Mouse (Mus musculus): ENCODE data around the gene Sox5. TPM values are rescaled to one million over a fixed set of nuclear protein-coding genes. Genes with fewer than 3 reads are reported as not detected.

Gene Sox5
- polyA plus RNA-seq, 1 experiment from 2014 or later, result 3.3 TPM

- Histone ChIP-seq H3K9ac (ENCODE audit: low read depth, low read length) (no peak overlapping the region), H3K27me3 (replicated peaks; ENCODE audit: control insufficient read depth, insufficient read depth, low read length) (no peaks in the 10 kb centered on the region), H3K27ac (ENCODE audit: low read depth, low read length) (no peak overlapping the region), H3K4me3 (ENCODE audit: low read depth, low read length) (no peak overlapping the region), H3K9me3 (ENCODE audit: control insufficient read depth) (no peaks in the 10 kb centered on the region), H3K4me2 (replicated peaks; ENCODE audit: low read depth) (no peak overlapping the region), H3K4me1 (replicated peaks; ENCODE audit: control insufficient read depth, insufficient read depth, low read length) (no peaks in the 10 kb centered on the region), H3K36me3 (ENCODE audit: control insufficient read depth, insufficient read depth) (no peaks in the 10 kb centered on the region; the same call in 1 of the 2 replicates)
- WGBS, result 97% methylated on average over 13 of the region's 13 CpGs
- ATAC-seq, result no peak
- no peak for TF ChIP-seq CTCF (IDR thresholded peaks at IDR 0.05; ENCODE audit: low read depth)
These were observed 60.9 kb downstream of the Sox5 start for GRCm38 (mm10) chr6:144720846-144721245.

GRCm38 (mm10) chr6:144716376-144716775 is 65.4 kb downstream of the Sox5 start:
- no peak overlapping the region for H3K4me2 ChIP-seq (replicated peaks; ENCODE audit: low read depth)
- H3K9me3 ChIP-seq (ENCODE audit: control insufficient read depth), result no peaks in the 10 kb centered on the region
- 48% methylated on average over 1 of the region's 1 CpGs for WGBS
- TF ChIP-seq CTCF (IDR thresholded peaks at IDR 0.05; ENCODE audit: low read depth), result no peak
- no peak overlapping the region for H3K27ac ChIP-seq (ENCODE audit: low read depth, low read length)
- H3K9ac ChIP-seq (ENCODE audit: low read depth, low read length), result no peak overlapping the region
- no peaks in the 10 kb centered on the region for H3K4me1 ChIP-seq (replicated peaks; ENCODE audit: control insufficient read depth, insufficient read depth, low read length)
- no peaks in the 10 kb centered on the region for H3K36me3 ChIP-seq (ENCODE audit: control insufficient read depth, insufficient read depth)
- no peaks in the 10 kb centered on the region for H3K27me3 ChIP-seq (replicated peaks; ENCODE audit: control insufficient read depth, insufficient read depth, low read length)
- no peak for ATAC-seq
- no peak overlapping the region for H3K4me3 ChIP-seq (ENCODE audit: low read depth, low read length)

- ATAC-seq, result no peak
- H3K9me3 ChIP-seq (ENCODE audit: control insufficient read depth), result no peaks in the 10 kb centered on the region
- no peak for TF ChIP-seq CTCF (IDR thresholded peaks at IDR 0.05; ENCODE audit: low read depth)
- WGBS, result 55% methylated on average over 9 of the region's 9 CpGs
- no peak overlapping the region for H3K4me3 ChIP-seq (ENCODE audit: low read depth, low read length)
- H3K27ac ChIP-seq (ENCODE audit: low read depth, low read length), result no peak overlapping the region
- no peaks in the 10 kb centered on the region for H3K4me1 ChIP-seq (replicated peaks; ENCODE audit: control insufficient read depth, insufficient read depth, low read length)
- H3K27me3 ChIP-seq (replicated peaks; ENCODE audit: control insufficient read depth, insufficient read depth, low read length), result no peaks in the 10 kb centered on the region
- no peaks in the 10 kb centered on the region for H3K36me3 ChIP-seq (ENCODE audit: control insufficient read depth, insufficient read depth)
- H3K4me2 ChIP-seq (replicated peaks; ENCODE audit: low read depth), result peak overlapping the region; percentile 21
- no peak overlapping the region for H3K9ac ChIP-seq (ENCODE audit: low read depth, low read length)
These were observed 69.9 kb downstream of the Sox5 start for GRCm38 (mm10) chr6:144711841-144712240.

DNA sequence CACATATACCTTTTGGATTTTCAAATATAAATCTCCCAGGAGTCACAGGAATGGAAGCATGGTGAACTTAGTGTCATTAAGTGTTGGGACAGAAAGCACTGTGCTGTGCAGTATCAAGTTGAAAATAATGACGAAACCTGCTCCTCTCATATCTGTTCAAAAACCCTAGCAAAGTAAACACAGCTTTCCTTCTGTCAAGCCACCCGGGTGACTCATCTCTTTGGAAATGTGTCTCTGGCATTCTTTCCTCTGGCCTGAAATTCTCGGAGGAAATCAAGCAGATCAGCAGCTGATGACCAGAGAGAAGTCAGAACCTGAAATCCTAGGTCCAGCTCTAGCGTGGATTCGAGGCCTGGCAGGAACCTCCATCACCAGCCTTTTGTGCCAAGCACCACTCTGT is 71.0 kb downstream of the Sox5 start:
- no peak overlapping the region for H3K4me3 ChIP-seq (ENCODE audit: low read depth, low read length)
- no peaks in the 10 kb centered on the region for H3K4me1 ChIP-seq (replicated peaks; ENCODE audit: control insufficient read depth, insufficient read depth, low read length)
- no peak overlapping the region for H3K4me2 ChIP-seq (replicated peaks; ENCODE audit: low read depth)
- no peaks in the 10 kb centered on the region for H3K9me3 ChIP-seq (ENCODE audit: control insufficient read depth)
- ATAC-seq, result no peak
- no peak for TF ChIP-seq CTCF (IDR thresholded peaks at IDR 0.05; ENCODE audit: low read depth)
- 22% methylated on average over 5 of the region's 5 CpGs for WGBS
- no peak overlapping the region for H3K9ac ChIP-seq (ENCODE audit: low read depth, low read length)
- H3K36me3 ChIP-seq (ENCODE audit: control insufficient read depth, insufficient read depth), result no peaks in the 10 kb centered on the region
- H3K27me3 ChIP-seq (replicated peaks; ENCODE audit: control insufficient read depth, insufficient read depth, low read length), result no peaks in the 10 kb centered on the region
- no peak overlapping the region; the same call in 1 of the 2 replicates for H3K27ac ChIP-seq (ENCODE audit: low read depth, low read length)

GRCm38 (mm10) chr6:144709614-144710180 is 72.1 kb downstream of the Sox5 start:
- Histone ChIP-seq H3K4me2 (replicated peaks; ENCODE audit: low read depth) (no peak overlapping the region), H3K27ac (ENCODE audit: low read depth, low read length) (no peak overlapping the region), H3K9me3 (ENCODE audit: control insufficient read depth) (no peaks in the 10 kb centered on the region), H3K9ac (ENCODE audit: low read depth, low read length) (no peak overlapping the region), H3K27me3 (replicated peaks; ENCODE audit: control insufficient read depth, insufficient read depth, low read length) (no peaks in the 10 kb centered on the region), H3K36me3 (ENCODE audit: control insufficient read depth, insufficient read depth) (no peaks in the 10 kb centered on the region), H3K4me3 (ENCODE audit: low read depth, low read length) (no peak overlapping the region), H3K4me1 (replicated peaks; ENCODE audit: control insufficient read depth, insufficient read depth, low read length) (no peaks in the 10 kb centered on the region)
- no peak for TF ChIP-seq CTCF (IDR thresholded peaks at IDR 0.05; ENCODE audit: low read depth)
- ATAC-seq, result no peak
- WGBS, result 60% methylated on average over 9 of the region's 9 CpGs

DNA sequence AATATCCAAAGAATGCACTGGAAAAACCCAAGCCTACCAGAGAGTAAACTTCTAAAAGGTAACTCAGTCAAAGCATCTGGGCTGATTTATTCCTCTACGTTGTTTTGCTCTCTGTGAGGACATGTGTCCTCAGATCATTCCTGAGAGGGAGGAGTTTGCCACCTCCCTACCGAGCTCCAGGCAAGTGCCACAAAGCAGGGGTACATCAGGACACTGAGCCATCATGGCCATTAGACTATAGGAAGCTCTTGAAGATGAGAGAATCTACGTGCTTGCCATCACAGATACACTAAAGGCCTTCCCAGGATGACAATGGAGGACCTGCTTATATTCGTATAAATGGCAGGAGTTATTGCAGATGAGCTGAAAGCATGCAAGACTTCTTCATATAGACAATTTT is 73.4 kb downstream of the Sox5 start:
- ATAC-seq, result no peak
- TF ChIP-seq CTCF (IDR thresholded peaks at IDR 0.05; ENCODE audit: low read depth), result no peak
- H3K4me3 ChIP-seq (ENCODE audit: low read depth, low read length), result no peak overlapping the region
- no peaks in the 10 kb centered on the region for H3K4me1 ChIP-seq (replicated peaks; ENCODE audit: control insufficient read depth, insufficient read depth, low read length)
- H3K9me3 ChIP-seq (ENCODE audit: control insufficient read depth), result no peaks in the 10 kb centered on the region
- H3K27ac ChIP-seq (ENCODE audit: low read depth, low read length), result no peak overlapping the region
- no peaks in the 10 kb centered on the region for H3K36me3 ChIP-seq (ENCODE audit: control insufficient read depth, insufficient read depth)
- H3K4me2 ChIP-seq (replicated peaks; ENCODE audit: low read depth), result no peak overlapping the region
- 80% methylated on average over 4 of the region's 4 CpGs for WGBS
- no peaks in the 10 kb centered on the region for H3K27me3 ChIP-seq (replicated peaks; ENCODE audit: control insufficient read depth, insufficient read depth, low read length)
- H3K9ac ChIP-seq (ENCODE audit: low read depth, low read length), result no peak overlapping the region

- no peak overlapping the region for H3K27ac ChIP-seq (ENCODE audit: low read depth, low read length)
- ATAC-seq, result no peak
- no peak for TF ChIP-seq CTCF (IDR thresholded peaks at IDR 0.05; ENCODE audit: low read depth)
- WGBS, result 97% methylated on average over 1 of the region's 1 CpGs
- no peaks in the 10 kb centered on the region for H3K4me1 ChIP-seq (replicated peaks; ENCODE audit: control insufficient read depth, insufficient read depth, low read length)
- H3K36me3 ChIP-seq (ENCODE audit: control insufficient read depth, insufficient read depth), result no peaks in the 10 kb centered on the region
- no peak overlapping the region for H3K9ac ChIP-seq (ENCODE audit: low read depth, low read length)
- H3K27me3 ChIP-seq (replicated peaks; ENCODE audit: control insufficient read depth, insufficient read depth, low read length), result no peaks in the 10 kb centered on the region
- H3K4me3 ChIP-seq (ENCODE audit: low read depth, low read length), result no peak overlapping the region
- H3K9me3 ChIP-seq (ENCODE audit: control insufficient read depth), result no peaks in the 10 kb centered on the region
- no peak overlapping the region for H3K4me2 ChIP-seq (replicated peaks; ENCODE audit: low read depth)
These were observed 73.8 kb downstream of the Sox5 start for GRCm38 (mm10) chr6:144707976-144708375.

Data from intestine, postnatal 0 days (tissue).